Mouse (Mus musculus): ENCODE data around the gene Tesk2.
"Not testable (repeated sequence)": the region's sequence is repeated elsewhere in the genome, so short reads cannot be mapped to it uniquely, and the experiment has no call there.

The Tesk2 gene

DNA sequence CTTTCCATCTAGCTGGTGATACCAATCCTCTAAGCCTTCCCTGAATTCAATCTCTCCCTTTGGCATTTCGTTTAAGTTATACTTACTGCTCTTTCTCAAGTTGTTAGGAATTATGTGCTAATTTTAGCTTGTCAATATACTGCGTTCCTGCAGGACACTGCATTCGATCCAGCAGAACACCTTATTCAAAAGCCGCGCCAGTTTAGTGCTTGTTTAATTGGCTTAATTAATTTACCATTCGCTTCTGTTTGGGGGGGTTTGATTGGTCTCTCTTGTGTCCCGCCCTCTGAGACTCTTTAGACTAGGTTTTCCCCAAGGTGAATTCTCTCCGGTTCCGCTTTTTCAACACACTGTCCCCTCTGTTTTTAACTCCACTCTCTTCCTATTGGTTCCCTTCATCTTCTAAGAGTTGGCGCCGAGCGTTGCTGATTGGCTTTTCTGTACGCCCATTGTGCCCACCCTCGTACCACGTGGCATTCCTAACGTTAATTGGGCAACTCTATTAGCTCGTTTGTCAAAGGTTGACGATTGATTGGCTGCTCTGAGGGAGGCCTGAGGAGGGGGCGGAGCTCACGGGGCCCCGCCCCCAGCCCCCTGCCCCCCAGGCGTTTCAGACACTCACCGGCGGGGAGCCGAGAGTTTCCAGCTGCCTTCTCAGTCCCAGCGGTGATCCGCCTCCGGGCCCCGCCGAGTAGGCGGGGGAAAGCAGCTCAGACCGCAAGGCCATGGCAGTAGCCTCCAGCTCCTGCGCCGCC, at the start of gene Tesk2:
TSS of gene Tesk2 (plus strand) at position 606 of the 755 bp plus-strand sequence.
- peak; percentile 98 for DNase-seq (ENCODE audit: extremely low read depth, insufficient read length, low spot score)

DNA sequence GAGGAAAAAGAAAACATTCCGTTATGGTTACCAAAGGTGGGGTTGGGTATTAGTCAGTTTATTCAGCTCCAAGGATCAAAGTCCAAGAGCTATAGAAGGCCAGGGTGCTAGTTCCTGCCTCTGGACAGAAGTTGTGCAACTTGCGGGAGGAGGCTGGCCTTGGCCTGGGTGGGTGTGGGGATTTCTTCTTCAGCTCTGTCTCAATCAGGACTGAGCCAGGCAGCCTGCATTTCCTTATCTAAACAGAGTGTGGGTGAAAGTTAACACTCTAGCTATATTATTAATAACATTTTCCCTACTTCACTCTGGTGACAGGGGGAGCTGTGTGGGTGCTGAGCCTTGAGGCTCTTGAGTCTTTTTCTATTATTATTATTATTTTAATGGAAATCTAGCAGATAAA, 48.0 kb upstream of the Tesk2 start:
- DNase-seq (ENCODE audit: extremely low read depth, insufficient read length, low spot score), result peak; percentile 42

DNA sequence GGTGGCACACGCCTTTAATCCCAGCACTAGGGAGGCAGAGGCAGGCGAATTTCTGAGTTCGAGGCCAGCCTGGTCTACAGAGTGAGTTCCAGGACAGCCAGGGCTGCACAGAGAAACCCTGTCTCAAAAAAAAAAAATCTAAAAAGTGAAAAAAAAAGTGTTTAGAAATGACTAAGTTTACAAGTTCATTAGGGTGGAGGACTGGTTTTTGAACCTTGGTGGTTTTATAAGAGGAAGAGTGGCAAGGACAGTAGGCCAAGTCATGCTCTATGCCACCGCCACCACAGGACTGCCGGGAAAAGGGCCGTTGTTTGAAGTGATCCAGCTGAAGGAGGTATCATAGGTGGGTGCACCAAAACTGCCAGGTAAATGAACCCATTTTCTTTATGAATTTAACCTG, 46.0 kb upstream of the Tesk2 start:
- DNase-seq (ENCODE audit: extremely low read depth, insufficient read length, low spot score), result not testable (repeated sequence)

GRCm38 (mm10) chr4:116676027-116676426, 44.7 kb upstream of the Tesk2 start:
- DNase-seq (ENCODE audit: extremely low read depth, insufficient read length, low spot score), result no peak

GRCm38 (mm10) chr4:116677808-116678207, 42.9 kb upstream of the Tesk2 start:
- no peak for DNase-seq (ENCODE audit: extremely low read depth, insufficient read length, low spot score)

GRCm38 (mm10) chr4:116679141-116679540, 41.6 kb upstream of the Tesk2 start:
- peak; percentile 48 for DNase-seq (ENCODE audit: extremely low read depth, insufficient read length, low spot score)

- not testable (repeated sequence) for DNase-seq (ENCODE audit: extremely low read depth, insufficient read length, low spot score)
These were observed 40.2 kb upstream of the Tesk2 start for GRCm38 (mm10) chr4:116680521-116680920.

DNA sequence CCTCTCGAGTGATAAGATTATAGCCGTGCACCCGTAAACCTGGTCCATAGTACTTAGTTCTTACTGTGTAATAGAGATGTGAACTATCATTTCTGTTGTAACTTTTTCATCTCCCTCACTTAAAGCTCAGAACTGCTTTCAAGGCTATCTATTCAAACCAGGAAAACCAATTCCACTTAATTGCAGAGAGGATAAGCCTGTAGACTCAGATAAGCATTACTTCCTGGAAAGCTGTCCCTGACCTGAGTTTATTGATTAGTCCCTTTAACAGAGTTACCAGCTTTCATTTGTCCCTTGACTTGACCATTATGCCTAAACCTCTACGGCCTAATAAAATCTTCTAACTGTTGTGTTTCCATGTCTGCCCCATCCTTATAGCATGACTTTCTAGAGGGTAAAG, 36.8 kb upstream of the Tesk2 start:
- no peak for DNase-seq (ENCODE audit: extremely low read depth, insufficient read length, low spot score)

- no peak for DNase-seq (ENCODE audit: extremely low read depth, insufficient read length, low spot score)
These were observed 36.1 kb upstream of the Tesk2 start for GRCm38 (mm10) chr4:116684665-116685064.

DNA sequence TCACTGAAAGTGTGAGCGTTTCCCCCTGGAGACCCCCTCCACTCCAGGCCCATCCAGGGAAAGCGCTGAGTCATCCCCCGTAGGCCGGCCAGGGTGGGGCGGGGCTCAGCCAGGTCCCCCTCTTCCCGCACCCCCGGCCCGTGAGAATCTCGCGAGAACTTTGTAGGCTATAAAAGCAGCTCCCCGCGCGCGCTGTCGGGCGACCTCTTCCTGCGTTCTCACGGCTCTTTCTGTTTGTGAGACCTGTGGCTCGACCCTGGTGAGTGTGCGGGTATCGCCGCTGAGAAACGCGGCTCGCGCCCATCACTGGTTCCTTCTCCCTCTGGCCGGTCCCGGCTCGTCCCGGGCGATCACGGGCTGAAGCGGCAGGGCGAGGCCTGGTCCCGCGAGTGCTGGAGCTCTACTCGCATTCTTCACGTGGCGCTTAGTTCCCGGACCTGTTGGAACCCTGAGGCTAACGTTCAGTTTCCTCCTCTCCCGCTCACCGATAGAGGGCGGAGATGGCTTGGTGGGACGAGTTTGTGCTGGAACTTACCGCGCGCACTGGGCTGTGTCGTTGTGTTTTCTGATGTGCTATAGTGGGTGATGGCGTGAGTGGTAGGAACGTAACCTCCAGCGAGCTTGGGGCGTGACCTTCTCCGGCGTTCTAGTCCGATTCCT, 35.2 kb upstream of the Tesk2 start, which contains the start of gene Prdx1:
TSS of gene Prdx1 (plus strand) at position 143 of the 660 bp plus-strand sequence.
- DNase-seq (ENCODE audit: extremely low read depth, insufficient read length, low spot score), result peak; percentile 93

DNA sequence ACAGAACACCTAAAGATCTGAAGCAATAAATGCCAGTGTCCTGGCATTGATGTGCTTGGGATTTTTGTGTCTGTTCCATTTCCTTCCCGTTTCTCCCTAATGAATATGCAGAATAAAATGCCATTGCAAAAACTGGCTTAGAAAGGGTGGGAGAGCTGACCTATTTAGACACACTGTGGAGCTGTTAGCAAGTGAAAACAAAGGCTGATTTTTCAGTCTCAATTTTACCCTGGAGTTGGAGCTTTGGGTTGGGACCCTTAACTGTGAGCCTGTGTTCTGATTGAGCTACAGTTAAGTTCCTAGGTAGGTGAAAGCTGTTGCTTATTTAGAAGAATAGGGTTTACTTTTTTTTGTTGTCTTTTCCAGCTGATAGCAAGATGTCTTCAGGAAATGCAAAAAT, 33.7 kb upstream of the Tesk2 start:
- no peak for DNase-seq (ENCODE audit: extremely low read depth, insufficient read length, low spot score)

GRCm38 (mm10) chr4:116689309-116689876, 31.4 kb upstream of the Tesk2 start:
- DNase-seq (ENCODE audit: extremely low read depth, insufficient read length, low spot score), result no peak

GRCm38 (mm10) chr4:116692146-116692545, 28.6 kb upstream of the Tesk2 start:
- no peak for DNase-seq (ENCODE audit: extremely low read depth, insufficient read length, low spot score)

- no peak for DNase-seq (ENCODE audit: extremely low read depth, insufficient read length, low spot score)
These were observed 27.0 kb upstream of the Tesk2 start for GRCm38 (mm10) chr4:116693785-116694184.

GRCm38 (mm10) chr4:116698693-116699342, 21.9 kb upstream of the Tesk2 start:
- no peak for DNase-seq (ENCODE audit: extremely low read depth, insufficient read length, low spot score)

- DNase-seq (ENCODE audit: extremely low read depth, insufficient read length, low spot score), result no peak
These were observed 19.8 kb upstream of the Tesk2 start for GRCm38 (mm10) chr4:116700964-116701363.

- DNase-seq (ENCODE audit: extremely low read depth, insufficient read length, low spot score), result no peak
These were observed 16.9 kb upstream of the Tesk2 start for GRCm38 (mm10) chr4:116703804-116704203.

- DNase-seq (ENCODE audit: extremely low read depth, insufficient read length, low spot score), result no peak
These were observed 13.1 kb upstream of the Tesk2 start for GRCm38 (mm10) chr4:116707666-116708065.

GRCm38 (mm10) chr4:116708201-116708764, 12.5 kb upstream of the Tesk2 start, which contains the start of the genes Mmachc and Ccdc163:
Gene Mmachc, minus strand, starts transcription at chr4:116708406.
Gene Ccdc163, plus strand, starts transcription at chr4:116708509.
- DNase-seq (ENCODE audit: extremely low read depth, insufficient read length, low spot score), result peak; percentile 85

- DNase-seq (ENCODE audit: extremely low read depth, insufficient read length, low spot score), result no peak
These were observed 11.9 kb upstream of the Tesk2 start for GRCm38 (mm10) chr4:116708791-116709390.
